Mouse (Mus musculus): Measurements from ENCODE around the gene Paox.
"Not testable (repeated sequence)": the region's sequence is repeated elsewhere in the genome, so short reads cannot be mapped to it uniquely, and the experiment has no call there.

DNA sequence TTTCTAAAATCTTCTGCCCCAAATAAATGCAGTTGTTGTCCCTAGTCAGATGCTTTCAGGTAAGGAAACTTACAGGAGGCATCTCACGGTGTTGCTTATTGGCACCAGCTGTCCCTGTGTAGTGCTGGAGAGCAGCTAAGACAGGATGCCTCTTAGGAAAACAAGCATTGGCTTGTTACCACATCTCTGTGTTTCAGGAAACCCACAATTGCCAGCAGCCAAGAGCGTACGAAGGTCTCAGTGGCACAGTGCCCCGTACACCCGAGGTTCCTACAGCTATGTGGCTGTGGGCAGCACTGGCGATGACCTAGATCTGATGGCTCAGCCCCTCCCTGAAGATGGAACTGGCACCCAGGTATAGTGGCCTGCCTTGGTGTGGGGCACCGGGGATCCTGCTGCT is 16.6 kb downstream of the Paox start:
- not testable (repeated sequence) for TF ChIP-seq CTCF (IDR thresholded peaks at IDR 0.05; ENCODE audit: extremely low read depth, insufficient read depth, insufficient read length, insufficient replicate concordance); POLR2A (IDR thresholded peaks at IDR 0.05; ENCODE audit: low read depth, low read length)
